Mouse (Mus musculus) T-helper 1 cell (primary cell): ENCODE data around the gene Cdk5r2.

ENCODE experiments used
- in situ Hi-C: fragments of 300-600 bp; cut with MboI, MseI; formaldehyde crosslinking; loops from one replicate; pipeline ENCODE4 v1.15.1; 2025; ENCODE audit warnings: high pct_unique_total_duplicates

The Cdk5r2 gene

GRCm38 (mm10) chr1:74851001-74851775, 3.5 kb upstream of the Cdk5r2 start:
- in situ Hi-C loops: no loop called here

GRCm38 (mm10) chr1:74855156-74855555, 422 bp downstream of the Cdk5r2 start:
- in situ Hi-C loops: no loop called here

- in situ Hi-C loops: no loop called here
Measured at GRCm38 (mm10) chr1:74855651-74856438, 1.1 kb downstream of the Cdk5r2 start.

- in situ Hi-C loops: no loop called here
Measured at GRCm38 (mm10) chr1:74856439-74856720, 1.6 kb downstream of the Cdk5r2 start.

- in situ Hi-C loops: no loop called here
Measured at GRCm38 (mm10) chr1:74856791-74857190, 2.1 kb downstream of the Cdk5r2 start.

GRCm38 (mm10) chr1:74857201-74857600, 2.5 kb downstream of the Cdk5r2 start:
- in situ Hi-C loops: no loop called here

- in situ Hi-C loops: no loop called here
Measured at GRCm38 (mm10) chr1:74857677-74858076, 2.9 kb downstream of the Cdk5r2 start.

GRCm38 (mm10) chr1:74858171-74858719, 3.5 kb downstream of the Cdk5r2 start:
- in situ Hi-C loops: no loop called here

GRCm38 (mm10) chr1:74858805-74859204, 4.1 kb downstream of the Cdk5r2 start:
- in situ Hi-C loops: no loop called here

GRCm38 (mm10) chr1:74859223-74859984, 4.7 kb downstream of the Cdk5r2 start:
- in situ Hi-C loops: no loop called here

GRCm38 (mm10) chr1:74861783-74862182, 7.0 kb downstream of the Cdk5r2 start:
- in situ Hi-C loops: no loop called here

- in situ Hi-C loops: no loop called here
Measured at GRCm38 (mm10) chr1:74872218-74872617, 17.5 kb downstream of the Cdk5r2 start.

- in situ Hi-C loops: no loop called here
Measured at GRCm38 (mm10) chr1:74877199-74877598, 22.5 kb downstream of the Cdk5r2 start.

- in situ Hi-C loops: no loop called here
Measured at GRCm38 (mm10) chr1:74880785-74881360, 26.1 kb downstream of the Cdk5r2 start.

GRCm38 (mm10) chr1:74882055-74882734, 27.5 kb downstream of the Cdk5r2 start:
- in situ Hi-C loops: no loop called here

GRCm38 (mm10) chr1:74882828-74883227, 28.1 kb downstream of the Cdk5r2 start:
- in situ Hi-C loops: no loop called here

GRCm38 (mm10) chr1:74883441-74883840, 28.7 kb downstream of the Cdk5r2 start:
- in situ Hi-C loops: no loop called here

- in situ Hi-C loops: no loop called here
Measured at GRCm38 (mm10) chr1:74884196-74885141, 29.7 kb downstream of the Cdk5r2 start.

- in situ Hi-C loops: no loop called here
Measured at GRCm38 (mm10) chr1:74885369-74886042, 30.8 kb downstream of the Cdk5r2 start, which contains the start of gene Fev. TSS of gene Fev (minus strand) at chr1:74885419.
